Mouse (Mus musculus): ENCODE results near the gene Ncoa5.

DNA sequence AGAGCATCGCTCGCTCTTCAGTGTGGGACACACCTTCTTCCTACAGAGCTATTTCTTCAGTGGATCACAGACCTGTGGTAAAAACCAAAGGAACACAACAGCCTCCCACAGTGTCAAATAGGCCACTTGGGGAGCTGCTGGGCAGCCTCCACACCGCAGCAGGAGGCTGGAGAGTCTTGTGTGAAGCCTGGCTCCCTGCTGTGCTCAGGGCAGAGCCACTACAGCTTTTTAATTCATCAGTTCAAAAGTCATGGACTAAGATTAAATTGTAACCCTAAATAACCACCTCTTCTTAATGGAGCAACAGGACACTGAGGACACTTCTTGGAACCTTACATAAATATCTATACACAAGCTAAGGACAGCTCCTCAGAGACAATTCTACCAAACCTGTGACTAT is 31.6 kb downstream of the Ncoa5 start:
- TF ChIP-seq CTCF (IDR thresholded peaks at IDR 0.05; ENCODE audit: low read depth) = no peak
- TF ChIP-seq EP300 (IDR thresholded peaks at IDR 0.05; ENCODE audit: low read depth) = no peak
